Mouse (Mus musculus) testis, adult 2 months (tissue): ENCODE measurements at regions not wholly inside any gene's neighbourhood (a gene's known extent, or its start where the extent isn't known, plus 50 kb on each side); places are given as distances from the start of the nearest gene placed in this dataset.

ENCODE experiments used
- CTCF ChIP-seq: fragments of 200-500 bp; IDR thresholded peaks from 2 replicates; pipeline ENCODE4 v1.5.1; 2012; ENCODE audit warnings: low read depth, mild to moderate bottlenecking, inconsistent platforms, low read length, moderate library complexity; ENCODE audit not compliant: control insufficient read depth, insufficient read depth, insufficient replicate concordance
- POLR2A ChIP-seq: fragments of 200-500 bp; IDR thresholded peaks from 2 replicates; pipeline ENCODE4 v1.6.1; 2012; ENCODE audit warnings: low read depth, mild to moderate bottlenecking, inconsistent platforms, low read length, moderate library complexity; ENCODE audit not compliant: control insufficient read depth

GRCm38 (mm10) chr1:80062121-80062520, 156.2 kb downstream of the Fam124b start:
- no peak for TF ChIP-seq CTCF
- TF ChIP-seq POLR2A: no peak
